Mouse (Mus musculus) heart, adult 2 months (tissue): Measurements from ENCODE around the gene Clic3. TPM values are rescaled to one million over a fixed set of nuclear protein-coding genes. Genes with fewer than 3 reads are reported as not detected.

Experiments used
- DNase-seq, 2 experiments: peaks; one replicate each; pipeline ENCODE4 v3.0.0; 2021
- H3K27ac ChIP-seq: fragments of 200-600 bp; 2 replicates; pipeline ENCODE4 v1.8.1; 2022
- H3K27me3 ChIP-seq: fragments of 200-500 bp; 2 replicates; pipeline ENCODE4 v1.6.1; 2012; ENCODE audit warnings: mild to moderate bottlenecking, low read length, inconsistent platforms, mixed read lengths; ENCODE audit not compliant: control insufficient read depth, insufficient read depth
- H3K36me3 ChIP-seq: fragments of 200-500 bp; 2 replicates; pipeline ENCODE4 v1.6.1; 2012; ENCODE audit warnings: low read length, inconsistent platforms; ENCODE audit not compliant: control insufficient read depth, insufficient read depth
- H3K4me1 ChIP-seq: fragments of 200-500 bp; 2 replicates; pipeline ENCODE4 v1.6.1; 2011; ENCODE audit warnings: low read length; ENCODE audit not compliant: control insufficient read depth, insufficient read depth
- H3K4me3 ChIP-seq: fragments of 200-600 bp; 2 replicates; pipeline ENCODE4 v1.8.1; 2022
- H3K79me2 ChIP-seq: fragments of 200-500 bp; replicated peaks from 2 replicates; pipeline ENCODE4 v1.6.1; 2012; ENCODE audit warnings: mild to moderate bottlenecking, inconsistent platforms, low read length, moderate library complexity, mixed read lengths; ENCODE audit not compliant: control insufficient read depth, insufficient read depth
- H3K9ac ChIP-seq: fragments of 200-500 bp; 2 replicates; pipeline ENCODE4 v1.6.1; 2012; ENCODE audit warnings: low read depth, mild to moderate bottlenecking, control low read depth, inconsistent platforms, low read length, mixed read lengths
- CTCF ChIP-seq: fragments of 200-600 bp; IDR thresholded peaks from 2 replicates; pipeline ENCODE4 v1.8.1; 2022; ENCODE audit warnings: antibody characterized with exemption, mild to moderate bottlenecking, moderate library complexity
- EP300 ChIP-seq: fragments of 200-500 bp; IDR thresholded peaks from 2 replicates; pipeline ENCODE4 v1.6.1; 2011; ENCODE audit warnings: low read depth, low read length, control low read depth; ENCODE audit not compliant: insufficient read depth
- POLR2A ChIP-seq: fragments of 200-500 bp; IDR thresholded peaks from 2 replicates; pipeline ENCODE4 v1.6.1; 2011; ENCODE audit warnings: mild to moderate bottlenecking, low read depth, low read length, control low read depth; ENCODE audit not compliant: insufficient read depth
- WGBS: fragments of 180-500 bp; shearing (Covaris S2); methylation state at CpG from one replicate; pipeline ENCODE4 v1.1.7; 2018; 5-methylcytosine and 5-hydroxymethylcytosine counted together
- intact Hi-C: fragments of 180-260 bp; cut with DNase I; formaldehyde crosslinking; loops from one replicate; pipeline ENCODE4 v1.15.1; 2025
- polyA plus RNA-seq: library from polyadenylated mRNA; depleted of rRNA; stranded (reverse); fragments of >200 nt; gene quantifications from 2 replicates; pipeline ENCODE4 v1.2.3, GENCODE M21; 2012
- total RNA-seq, 2 experiments: library from RNA; stranded (reverse); gene quantifications; 2 replicates each; pipeline ENCODE4 v1.2.3; 2021

The Clic3 gene
- total and polyA plus RNA-seq, 3 experiments: 1.4 to 7.4 (median 1.8) TPM

- DNase-seq: peak; percentile 95 to 96
- Histone ChIP-seq H3K9ac (peak within 1 kb of the TSS; percentile 81), H3K36me3 (no peaks in the 10 kb centered on the region), H3K79me2 (no peaks in the 10 kb centered on the region), H3K27ac (peak within 1 kb of the TSS; percentile 74), H3K27me3 (no peaks in the 10 kb centered on the region), H3K4me1 (no peaks in the 10 kb centered on the region; the same call in 1 of the 2 replicates), H3K4me3 (peak within 1 kb of the TSS; percentile 83)
- under 1% methylated on average over 85 of the region's 89 CpGs for WGBS
- TF ChIP-seq POLR2A (no peak), EP300 (no peak), CTCF (peak; percentile 89)
- intact Hi-C loops: loop anchor here (2.0 to 10.0 kb wide), 2 partner anchors 54 to 126 kb away; partner anchors contain the start of gene Edf1
Observed at GRCm38 (mm10) chr2:25428442-25429236, 28.0 kb upstream of the Clic3 start, which contains the start of gene Abca2. Gene Abca2, plus strand, starts transcription at chr2:25428703.

GRCm38 (mm10) chr2:25429435-25430180 is 27.0 kb upstream of the Clic3 start:
- Histone ChIP-seq H3K4me1 (no peaks in the 10 kb centered on the region; the same call in 1 of the 2 replicates), H3K27ac (no peak overlapping the region), H3K4me3 (no peak overlapping the region), H3K9ac (no peak overlapping the region; the same call in 1 of the 2 replicates), H3K36me3 (no peaks in the 10 kb centered on the region), H3K27me3 (no peaks in the 10 kb centered on the region), H3K79me2 (no peaks in the 10 kb centered on the region)
- TF ChIP-seq CTCF: no peak
- TF ChIP-seq POLR2A: no peak
- no peak for TF ChIP-seq EP300
- no peak for DNase-seq
- intact Hi-C loops: loop anchor here (2.0 to 10.0 kb wide), 3 partner anchors 31 to 125 kb away; partner anchors contain the start of genes Edf1 and Paxx
- WGBS: 47% methylated on average over 5 of the region's 5 CpGs

- Histone ChIP-seq H3K36me3 (no peaks in the 10 kb centered on the region), H3K4me3 (no peak overlapping the region), H3K27ac (no peak overlapping the region), H3K9ac (no peak overlapping the region), H3K27me3 (no peaks in the 10 kb centered on the region), H3K79me2 (no peaks in the 10 kb centered on the region), H3K4me1 (no peaks in the 10 kb centered on the region; the same call in 1 of the 2 replicates)
- intact Hi-C loops: loop anchor here (2.0 kb wide), 1 partner anchor 30 kb away; the partner anchor contains the start of gene Paxx
- 87% methylated on average over 17 of the region's 17 CpGs for WGBS
- TF ChIP-seq EP300 (no peak), POLR2A (no peak), CTCF (no peak)
- no peak for DNase-seq
Observed at GRCm38 (mm10) chr2:25430395-25431233, 26.0 kb upstream of the Clic3 start.

GRCm38 (mm10) chr2:25431308-25431855 is 25.3 kb upstream of the Clic3 start:
- Histone ChIP-seq H3K4me3 (no peak overlapping the region), H3K36me3 (no peaks in the 10 kb centered on the region), H3K27ac (no peak overlapping the region), H3K79me2 (no peaks in the 10 kb centered on the region), H3K9ac (no peak overlapping the region), H3K4me1 (no peaks in the 10 kb centered on the region; the same call in 1 of the 2 replicates), H3K27me3 (no peaks in the 10 kb centered on the region)
- 85% methylated on average over 6 of the region's 6 CpGs for WGBS
- intact Hi-C loops: loop anchor here (2.0 kb wide), 1 partner anchor 29 kb away; the partner anchor contains the start of gene Paxx
- TF ChIP-seq EP300 (no peak), POLR2A (no peak), CTCF (no peak)
- no peak for DNase-seq
